Mouse (Mus musculus) midbrain, embryonic 11.5 days (tissue): ENCODE data around the gene Amn. TPM values are rescaled to one million over a fixed set of nuclear protein-coding genes. Genes with fewer than 3 reads are reported as not detected.

ENCODE experiments used
- ATAC-seq: fragments of 200-750 bp; cut with Nextera tagmentation; 2 replicates; pipeline ENCODE4 v1.8.0; 2017; ENCODE audit warnings: moderate TSS enrichment, moderate library complexity; ENCODE audit not compliant: low FRiP score
- DNase-seq: peaks from one replicate; pipeline ENCODE4 v3.0.0; 2015; ENCODE audit warnings: low spot score; ENCODE audit errors: missing footprints
- H3K27ac ChIP-seq: fragments of 300-500 bp; sonication (generic); 2 replicates; pipeline ENCODE4 v1.5.1; 2014; ENCODE audit warnings: low read depth, low read length
- H3K27me3 ChIP-seq: fragments of 300-500 bp; sonication (generic); 2 replicates; pipeline ENCODE4 v1.6.1; 2014; ENCODE audit warnings: mild to moderate bottlenecking, low read length, moderate library complexity, mixed read lengths; ENCODE audit not compliant: control insufficient read depth, insufficient read depth
- H3K36me3 ChIP-seq: fragments of 300-500 bp; sonication (generic); 2 replicates; pipeline ENCODE4 v1.6.1; 2014; ENCODE audit warnings: mild to moderate bottlenecking, low read length, moderate library complexity, mixed read lengths; ENCODE audit not compliant: control insufficient read depth, insufficient read depth
- H3K4me1 ChIP-seq: fragments of 300-500 bp; sonication (generic); 2 replicates; pipeline ENCODE4 v1.6.1; 2014; ENCODE audit warnings: low read length; ENCODE audit not compliant: control insufficient read depth, insufficient read depth
- H3K4me2 ChIP-seq: fragments of 300-500 bp; sonication (generic); 2 replicates; pipeline ENCODE4 v1.6.1; 2014; ENCODE audit warnings: mild to moderate bottlenecking, moderate library complexity
- H3K4me3 ChIP-seq: fragments of 300-500 bp; sonication (generic); 2 replicates; pipeline ENCODE4 v1.5.1; 2014; ENCODE audit warnings: low read depth, low read length
- H3K9ac ChIP-seq: fragments of 300-500 bp; sonication (generic); 2 replicates; pipeline ENCODE4 v1.6.1; 2014; ENCODE audit warnings: low read length
- H3K9me3 ChIP-seq: fragments of 300-500 bp; sonication (generic); 2 replicates; pipeline ENCODE4 v1.6.1; 2016; ENCODE audit warnings: low read length; ENCODE audit not compliant: control insufficient read depth
- WGBS: fragments of 180-500 bp; shearing (Covaris S2); extraction: QIAGEN DNeasy Blood & Tissue Kit; methylation state at CpG from one replicate; pipeline ENCODE4 v1.1.7; 2014; 5-methylcytosine and 5-hydroxymethylcytosine counted together
- polyA plus RNA-seq: library from polyadenylated mRNA; unstranded; fragments of >200 nt; fragmentation: Nextera tagmentation; extraction: Ambion mirVana; gene quantifications from 2 replicates; pipeline ENCODE4 v1.2.1, GENCODE M21; 2014

Amn gene
- 0.22 TPM in 1 of 2 replicates, not detected in the other for polyA plus RNA-seq

GRCm38 (mm10) chr12:111270629-111271277, at the start of gene Amn:
TSS of gene Amn (plus strand) at chr12:111271095.
- H3K27me3 ChIP-seq = peaks cover 63% of the 10 kb centered on the region
- H3K27ac ChIP-seq = no peak within 1 kb of the TSS
- no peak within 1 kb of the TSS for H3K4me2 ChIP-seq
- H3K9me3 ChIP-seq = no peaks in the 10 kb centered on the region
- H3K9ac ChIP-seq = no peak within 1 kb of the TSS
- 38% methylated on average over 25 of the region's 25 CpGs for WGBS
- DNase-seq = no peak
- ATAC-seq = no peak
- H3K4me1 ChIP-seq = peaks cover 20% of the 10 kb centered on the region
- H3K4me3 ChIP-seq = no peak within 1 kb of the TSS
- no peaks in the 10 kb centered on the region for H3K36me3 ChIP-seq

GRCm38 (mm10) chr12:111225197-111225780, 45.6 kb upstream of the Amn start:
- no peak for ATAC-seq
- H3K4me2 ChIP-seq = no peak overlapping the region
- no peak overlapping the region for H3K4me3 ChIP-seq
- H3K27ac ChIP-seq = no peak overlapping the region
- DNase-seq = peak; percentile 66
- H3K9me3 ChIP-seq = no peaks in the 10 kb centered on the region
- no peaks in the 10 kb centered on the region for H3K27me3 ChIP-seq
- peaks cover 9% of the 10 kb centered on the region; the same call in 1 of the 2 replicates for H3K36me3 ChIP-seq
- no peak overlapping the region for H3K9ac ChIP-seq
- 82% methylated on average over 10 of the region's 10 CpGs for WGBS
- H3K4me1 ChIP-seq = no peaks in the 10 kb centered on the region

GRCm38 (mm10) chr12:111227410-111227809, 43.5 kb upstream of the Amn start:
- ATAC-seq = no peak
- Histone ChIP-seq H3K27ac (no peak overlapping the region), H3K4me1 (no peaks in the 10 kb centered on the region), H3K27me3 (no peaks in the 10 kb centered on the region), H3K36me3 (peaks cover 3% of the 10 kb centered on the region; the same call in 1 of the 2 replicates), H3K9ac (no peak overlapping the region), H3K9me3 (no peaks in the 10 kb centered on the region), H3K4me3 (no peak overlapping the region), H3K4me2 (no peak overlapping the region)
- DNase-seq = peak; percentile 10
- 89% methylated on average over 4 of the region's 4 CpGs for WGBS

- peaks cover 3% of the 10 kb centered on the region; the same call in 1 of the 2 replicates for H3K36me3 ChIP-seq
- DNase-seq (peak; percentile 17), ATAC-seq (no peak)
- no peak overlapping the region for H3K4me2 ChIP-seq
- no peak overlapping the region for H3K27ac ChIP-seq
- no peaks in the 10 kb centered on the region for H3K4me1 ChIP-seq
- no peaks in the 10 kb centered on the region for H3K27me3 ChIP-seq
- 94% methylated on average over 5 of the region's 5 CpGs for WGBS
- H3K9ac ChIP-seq = no peak overlapping the region
- H3K4me3 ChIP-seq = no peak overlapping the region
- no peaks in the 10 kb centered on the region for H3K9me3 ChIP-seq
Observed at GRCm38 (mm10) chr12:111228488-111228887, 42.4 kb upstream of the Amn start.

- Histone ChIP-seq H3K4me2 (no peak overlapping the region), H3K27ac (no peak overlapping the region), H3K27me3 (no peaks in the 10 kb centered on the region), H3K4me3 (no peak overlapping the region), H3K9me3 (no peaks in the 10 kb centered on the region), H3K4me1 (no peaks in the 10 kb centered on the region), H3K9ac (no peak overlapping the region), H3K36me3 (peaks cover 2% of the 10 kb centered on the region; the same call in 1 of the 2 replicates)
- WGBS = 94% methylated on average over 2 of the region's 2 CpGs
- no peak for DNase-seq
- ATAC-seq = no peak
Observed at GRCm38 (mm10) chr12:111230793-111231192, 40.1 kb upstream of the Amn start.

- no peak overlapping the region for H3K9ac ChIP-seq
- DNase-seq (no peak), ATAC-seq (no peak)
- no peak overlapping the region for H3K4me3 ChIP-seq
- no peak overlapping the region for H3K4me2 ChIP-seq
- no peaks in the 10 kb centered on the region for H3K4me1 ChIP-seq
- H3K27me3 ChIP-seq = no peaks in the 10 kb centered on the region
- 95% methylated on average over 4 of the region's 4 CpGs for WGBS
- H3K9me3 ChIP-seq = no peaks in the 10 kb centered on the region
- H3K36me3 ChIP-seq = 0 out of 2 replicates have a peak, but pooled peaks cover 5% of the 10 kb centered on the region
- H3K27ac ChIP-seq = no peak overlapping the region
Observed at GRCm38 (mm10) chr12:111233798-111234197, 37.1 kb upstream of the Amn start.

GRCm38 (mm10) chr12:111234383-111234782, 36.5 kb upstream of the Amn start:
- no peaks in the 10 kb centered on the region for H3K9me3 ChIP-seq
- no peaks in the 10 kb centered on the region for H3K4me1 ChIP-seq
- H3K9ac ChIP-seq = no peak overlapping the region
- no peak for DNase-seq
- 86% methylated on average over 9 of the region's 9 CpGs for WGBS
- H3K4me2 ChIP-seq = no peak overlapping the region
- H3K27ac ChIP-seq = no peak overlapping the region
- no peaks in the 10 kb centered on the region for H3K27me3 ChIP-seq
- no peak overlapping the region for H3K4me3 ChIP-seq
- 0 out of 2 replicates have a peak, but pooled peaks cover 5% of the 10 kb centered on the region for H3K36me3 ChIP-seq
- ATAC-seq = no peak

- no peaks in the 10 kb centered on the region for H3K4me1 ChIP-seq
- H3K9ac ChIP-seq = no peak overlapping the region
- H3K4me2 ChIP-seq = no peak overlapping the region
- no peak overlapping the region for H3K4me3 ChIP-seq
- DNase-seq = no peak
- no peak overlapping the region for H3K27ac ChIP-seq
- 0 out of 2 replicates have a peak, but pooled peaks cover 5% of the 10 kb centered on the region for H3K36me3 ChIP-seq
- WGBS = 92% methylated on average over 6 of the region's 6 CpGs
- no peak for ATAC-seq
- H3K27me3 ChIP-seq = no peaks in the 10 kb centered on the region
- no peaks in the 10 kb centered on the region for H3K9me3 ChIP-seq
Observed at GRCm38 (mm10) chr12:111235631-111236030, 35.3 kb upstream of the Amn start.

- H3K27ac ChIP-seq = no peak overlapping the region
- no peak overlapping the region for H3K4me3 ChIP-seq
- no peak for DNase-seq
- no peaks in the 10 kb centered on the region for H3K4me1 ChIP-seq
- H3K27me3 ChIP-seq = no peaks in the 10 kb centered on the region
- ATAC-seq = no peak
- H3K4me2 ChIP-seq = no peak overlapping the region
- WGBS = 94% methylated on average over 16 of the region's 16 CpGs
- H3K9ac ChIP-seq = no peak overlapping the region
- H3K9me3 ChIP-seq = no peaks in the 10 kb centered on the region
- 0 out of 2 replicates have a peak, but pooled peaks cover 5% of the 10 kb centered on the region for H3K36me3 ChIP-seq
Observed at GRCm38 (mm10) chr12:111237611-111238188, 33.2 kb upstream of the Amn start.
